Mouse (Mus musculus): ENCODE results near the gene Gjb5.

Gene Gjb5

GRCm38 (mm10) chr4:127349560-127350300 is 8.3 kb downstream of the Gjb5 start:
- DNase-seq (ENCODE audit: low spot score in 2 of 2): no peak

DNA sequence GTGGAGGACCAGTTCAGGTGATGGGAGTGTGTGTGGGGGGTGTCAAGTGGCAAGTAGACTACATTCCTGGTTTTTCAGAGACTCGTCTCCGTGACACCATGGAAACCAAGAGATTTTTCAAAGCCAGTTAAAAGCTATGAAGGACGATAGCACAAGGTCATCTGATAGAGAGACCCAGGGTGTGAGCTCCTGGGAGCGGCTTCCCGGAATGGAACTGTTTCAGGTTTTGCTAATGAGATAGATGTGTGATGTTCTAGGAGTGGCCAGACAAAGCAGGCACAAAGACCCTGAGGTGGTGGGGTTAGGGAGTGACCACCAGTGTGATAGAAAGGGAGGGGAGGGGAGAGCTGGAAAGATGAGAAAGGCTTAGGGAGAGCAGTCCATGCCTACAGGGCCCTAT is 13.0 kb downstream of the Gjb5 start:
- no peak for DNase-seq (ENCODE audit: low spot score in 2 of 2)

- DNase-seq (ENCODE audit: low spot score in 2 of 2): no peak
Measured at GRCm38 (mm10) chr4:127341372-127341771, 16.6 kb downstream of the Gjb5 start.

GRCm38 (mm10) chr4:127337668-127338067 is 20.3 kb downstream of the Gjb5 start:
- no peak for DNase-seq (ENCODE audit: low spot score in 2 of 2)

DNA sequence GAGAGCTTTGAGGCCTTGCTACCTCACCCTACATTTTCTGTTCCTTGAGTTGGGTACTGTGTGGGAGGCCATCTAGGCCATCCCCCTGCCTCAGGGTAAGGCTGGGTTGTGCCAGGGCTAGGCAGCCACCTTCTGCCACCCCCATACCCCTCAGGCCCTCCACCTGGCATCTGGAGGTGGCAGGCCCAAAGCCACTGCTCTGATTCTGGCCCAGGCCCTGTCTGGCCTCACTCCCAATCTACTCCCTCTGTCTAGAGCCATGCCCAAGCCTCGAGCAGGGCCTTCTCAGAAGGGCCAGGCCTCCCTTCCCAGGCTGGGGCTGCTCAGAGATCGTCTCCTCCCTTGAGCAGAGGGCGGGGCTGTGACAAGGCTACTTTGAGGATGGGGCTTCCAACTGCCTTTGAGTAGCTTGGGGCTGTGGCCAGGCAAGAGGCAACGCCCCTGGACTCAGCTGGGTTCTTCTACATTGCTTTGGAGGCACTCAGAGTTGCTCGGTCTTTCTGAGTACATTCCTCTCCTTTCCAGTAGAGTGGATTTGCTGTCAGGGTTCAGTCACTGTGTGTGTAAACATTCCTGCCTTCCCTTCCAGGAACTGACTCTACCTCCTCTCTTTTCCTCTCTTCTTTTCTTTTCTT is 23.0 kb downstream of the Gjb5 start:
- no peak for DNase-seq (ENCODE audit: low spot score in 2 of 2)

DNA sequence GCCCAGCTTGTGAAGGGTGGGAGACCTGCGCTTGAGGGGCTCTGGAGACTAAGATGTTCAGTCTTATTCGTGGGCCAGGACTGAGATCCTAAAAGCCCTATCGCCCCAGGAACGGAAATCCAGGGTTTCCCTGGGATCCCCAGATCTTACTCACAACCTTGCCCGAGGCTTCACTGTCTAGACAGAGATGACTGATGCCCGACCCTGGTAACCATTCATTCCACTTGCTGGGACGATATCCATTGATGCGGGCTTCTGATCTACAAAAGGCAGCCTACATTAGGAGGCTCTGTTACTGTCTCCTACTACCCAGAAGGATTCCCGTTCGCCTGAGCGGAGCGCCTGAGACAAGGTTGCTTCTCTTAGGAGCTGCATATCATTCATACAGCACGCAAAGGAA is 26.8 kb downstream of the Gjb5 start:
- DNase-seq (ENCODE audit: low spot score in 2 of 2): no peak

- DNase-seq (ENCODE audit: low spot score in 2 of 2): no peak
Measured at GRCm38 (mm10) chr4:127330181-127331100, 27.5 kb downstream of the Gjb5 start, which contains the start of gene Gjb3. Gjb3 (minus strand) TSS chr4:127330844.

DNA sequence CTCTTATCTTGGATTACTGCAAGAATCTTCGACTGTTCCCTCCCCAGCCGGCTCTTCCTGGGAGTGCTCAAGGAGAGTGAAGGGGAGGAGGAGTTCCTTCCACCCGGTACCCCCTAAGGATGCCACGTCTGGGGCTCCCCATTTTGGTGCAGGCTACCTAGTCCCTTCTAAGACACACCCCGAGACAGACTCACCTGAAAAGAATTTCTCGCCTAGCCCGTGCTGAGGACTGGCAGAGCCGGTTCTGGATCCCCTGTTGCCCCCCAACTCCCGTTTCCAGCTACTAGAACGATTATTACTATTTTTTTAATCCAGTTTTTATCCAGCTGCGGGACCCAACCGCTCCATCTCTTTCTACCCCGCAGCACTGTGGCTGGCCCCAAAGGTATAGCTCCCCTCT is 28.2 kb downstream of the Gjb5 start:
- no peak for DNase-seq (ENCODE audit: low spot score in 2 of 2)

- no peak for DNase-seq (ENCODE audit: low spot score in 2 of 2)
Measured at GRCm38 (mm10) chr4:127329046-127329445, 28.9 kb downstream of the Gjb5 start.

GRCm38 (mm10) chr4:127328378-127328777 is 29.6 kb downstream of the Gjb5 start:
- DNase-seq (ENCODE audit: low spot score in 2 of 2): no peak

GRCm38 (mm10) chr4:127327749-127328148 is 30.2 kb downstream of the Gjb5 start:
- no peak for DNase-seq (ENCODE audit: low spot score in 2 of 2)

- DNase-seq (ENCODE audit: low spot score in 2 of 2): no peak
Measured at GRCm38 (mm10) chr4:127327258-127327657, 30.7 kb downstream of the Gjb5 start.

GRCm38 (mm10) chr4:127325276-127325675 is 32.7 kb downstream of the Gjb5 start:
- DNase-seq (ENCODE audit: low spot score in 2 of 2): no peak

DNA sequence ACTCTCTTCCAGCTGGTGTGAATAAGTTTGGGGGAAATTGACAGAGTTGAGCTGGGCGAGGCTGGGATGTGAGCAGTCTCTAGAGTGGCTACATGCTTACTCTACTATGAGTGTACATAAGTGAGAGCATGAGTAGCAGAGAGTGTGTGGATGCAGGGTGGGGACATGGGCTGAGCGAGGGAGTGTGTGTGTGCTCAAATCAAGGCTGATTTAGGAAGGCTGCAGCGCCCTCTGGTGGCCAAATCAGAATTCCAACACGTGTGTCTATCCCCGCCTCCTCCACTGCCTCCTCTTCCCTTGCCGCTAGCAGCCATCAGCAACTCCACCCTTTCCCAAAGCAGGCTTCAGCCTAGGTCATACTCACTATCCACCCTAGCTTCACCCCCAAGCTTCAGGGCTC is 33.2 kb downstream of the Gjb5 start:
- peak in 1 of 2 experiments; percentile 47 for DNase-seq (ENCODE audit: low spot score in 2 of 2)

GRCm38 (mm10) chr4:127324296-127324695 is 33.7 kb downstream of the Gjb5 start:
- DNase-seq (ENCODE audit: low spot score in 2 of 2): no peak

DNA sequence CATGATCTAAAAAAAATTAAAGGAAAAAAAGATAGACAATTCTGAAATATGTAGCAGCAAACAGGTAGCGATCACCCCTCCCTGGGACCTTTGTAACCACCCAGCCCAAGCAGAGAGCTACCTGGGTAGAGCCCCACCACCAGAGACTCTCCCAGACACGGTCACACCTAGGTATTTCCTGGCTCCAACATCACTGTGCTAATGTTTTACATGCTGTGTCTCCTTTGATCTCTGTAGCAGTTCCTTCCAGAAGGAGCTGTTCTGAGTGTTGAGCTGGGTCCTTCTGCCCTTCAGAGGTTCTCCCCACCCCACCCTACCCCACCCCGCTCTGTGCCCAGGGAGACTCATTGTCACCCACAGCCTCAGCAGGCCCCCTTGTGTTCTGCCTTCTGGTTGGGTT is 34.3 kb downstream of the Gjb5 start:
- no peak for DNase-seq (ENCODE audit: low spot score in 2 of 2)

GRCm38 (mm10) chr4:127319613-127320012 is 38.4 kb downstream of the Gjb5 start:
- peak in 1 of 2 experiments; percentile 41 for DNase-seq (ENCODE audit: low spot score in 2 of 2)

DNA sequence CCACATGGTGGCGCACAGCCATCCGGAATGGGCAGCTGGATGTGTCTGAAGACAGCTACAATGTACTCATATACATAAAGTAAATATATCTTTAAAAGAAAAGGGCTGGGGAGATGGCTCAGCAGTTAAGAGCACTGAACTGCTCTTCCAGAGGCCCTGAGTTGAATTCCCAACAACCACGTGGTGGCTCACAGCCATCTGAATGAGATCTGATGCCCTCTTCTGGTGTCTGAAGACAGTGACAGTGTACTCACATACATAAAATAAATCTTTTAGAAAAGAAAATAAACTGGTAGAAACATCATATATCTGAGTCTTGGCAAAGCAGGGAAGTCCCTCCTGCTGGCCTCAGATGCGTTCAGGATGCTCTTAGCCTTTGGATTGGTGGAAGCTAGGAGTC is 40.8 kb downstream of the Gjb5 start:
- DNase-seq (ENCODE audit: low spot score in 2 of 2): no peak

GRCm38 (mm10) chr4:127315753-127316152 is 42.2 kb downstream of the Gjb5 start:
- no peak for DNase-seq (ENCODE audit: low spot score in 2 of 2)

DNA sequence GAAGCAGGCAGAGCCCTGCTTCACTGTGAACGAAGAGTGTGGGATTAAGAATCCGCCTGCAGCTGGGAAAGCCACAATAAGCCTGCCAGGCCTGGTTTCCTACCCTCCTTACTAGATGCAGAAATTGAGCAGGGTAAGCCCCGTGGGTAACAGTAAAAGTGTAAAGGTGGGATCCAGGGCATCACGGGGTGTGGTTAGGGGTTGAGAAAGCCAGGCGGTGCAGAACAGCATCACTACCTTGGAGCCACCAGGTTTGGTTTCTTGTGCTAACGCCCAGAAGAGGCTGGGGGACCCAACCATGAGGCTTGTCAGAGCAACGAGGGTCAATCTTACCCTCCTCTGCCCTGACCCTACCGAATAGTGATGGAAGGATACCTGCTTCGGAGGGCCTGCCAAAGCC is 43.4 kb downstream of the Gjb5 start:
- no peak for DNase-seq (ENCODE audit: low spot score in 2 of 2)

DNA sequence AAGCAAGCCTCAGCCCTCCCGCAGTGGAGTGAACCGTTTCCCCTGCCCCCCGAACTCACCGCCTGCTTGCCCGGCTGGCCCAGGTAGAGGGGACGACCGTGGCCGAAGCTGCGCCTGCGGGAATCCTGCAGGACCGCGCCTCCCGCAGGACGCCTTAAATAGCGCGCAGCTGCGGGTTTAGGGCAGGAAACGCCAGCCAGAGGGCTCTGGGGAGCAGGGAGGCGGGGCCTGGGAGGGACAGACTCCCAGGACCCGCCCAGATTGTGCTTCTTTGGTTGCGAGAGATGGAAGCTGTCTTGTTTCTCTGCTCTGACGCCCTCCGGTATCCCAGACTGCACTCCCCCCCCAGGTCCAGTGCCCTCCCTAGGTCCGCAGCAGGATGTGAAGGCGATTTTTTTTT is 44.1 kb downstream of the Gjb5 start, which contains the start of gene Gja4:
Gene Gja4, minus strand, starts transcription at position 179 of the 400 bp plus-strand sequence.
- peak in 1 of 2 experiments; percentile 12 for DNase-seq (ENCODE audit: low spot score in 2 of 2)

DNA sequence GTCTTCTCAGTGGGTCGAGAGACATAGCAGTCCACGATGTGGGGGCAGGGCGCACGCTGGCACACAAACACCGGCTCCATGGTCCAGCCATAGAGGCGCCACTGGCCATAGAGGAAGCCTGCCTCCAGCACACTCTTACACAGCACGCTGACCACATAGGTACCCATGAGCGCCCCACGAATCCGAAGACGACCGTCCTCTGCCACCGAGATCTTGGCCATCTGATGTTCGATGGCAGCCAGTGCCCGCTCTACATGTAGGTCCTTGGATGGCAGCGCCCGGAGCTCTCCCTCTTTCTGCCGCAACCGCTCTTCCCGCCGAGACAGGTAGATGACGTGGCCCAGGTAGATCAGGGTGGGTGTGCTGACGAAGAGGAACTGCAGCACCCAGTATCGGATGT is 45.6 kb downstream of the Gjb5 start:
- DNase-seq (ENCODE audit: low spot score in 2 of 2): no peak
